Mouse (Mus musculus) bone marrow, adult 2 months (tissue): Measurements from ENCODE around the gene Smarca4.

Source experiments
- CTCF ChIP-seq: fragments of 200-500 bp; IDR thresholded peaks from 2 replicates; pipeline ENCODE4 v1.5.1; 2011; ENCODE audit warnings: low read length, control low read depth; ENCODE audit not compliant: control insufficient read depth, insufficient read depth
- POLR2A ChIP-seq: fragments of 200-500 bp; IDR thresholded peaks from 2 replicates; pipeline ENCODE4 v1.6.1; 2011; ENCODE audit warnings: low read depth, mild to moderate bottlenecking, control low read depth, low read length, borderline replicate concordance; ENCODE audit not compliant: control insufficient read depth

- TF ChIP-seq CTCF (no peak), POLR2A (no peak)
Measured at GRCm38 (mm10) chr9:21697121-21697520, 81.2 kb downstream of the Smarca4 start.
